ENCODE assay signal across 15 mouse cellular contexts in the genomic region with DNA sequence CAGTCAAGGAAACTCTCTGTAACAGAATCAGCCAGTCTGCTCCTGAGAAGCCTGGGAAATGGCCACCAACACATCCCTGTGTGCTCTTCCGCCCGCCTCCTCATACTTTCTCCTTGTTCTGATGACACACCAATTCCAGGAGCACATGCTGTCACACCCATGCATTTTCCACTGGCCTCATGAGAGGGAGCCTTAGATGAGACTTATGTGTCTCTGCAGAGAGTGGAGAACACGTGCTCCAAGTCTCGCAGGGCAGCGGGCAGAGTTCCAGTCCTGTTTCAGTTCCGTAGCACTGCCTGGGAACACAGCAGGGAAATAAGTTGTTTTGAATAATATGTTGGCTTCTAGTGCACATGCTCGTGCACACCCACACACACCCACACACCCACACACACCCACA.
A peak's percentile ranks its signal among the peaks of the same experiment; 100 is the strongest.
DNase-seq lines count a peak whose midpoint lies in the region; ATAC-seq and TF ChIP-seq lines count a peak whose summit lies in the region.
"Had no signal": no experiment of that assay in that cellular context is flagged by ENCODE, and none has a peak within 500 bp of the region (broad histone marks: within the 10 kb centered on the region; RNA-seq: fewer than 3 reads in every experiment).

No protein-coding gene starts in this region.

- H3K4me2 ChIP-seq in kidney, embryonic 16.5 days (replicated peaks; ENCODE audit: low read depth, low read length) = no peak overlapping the region
- H3K4me2 ChIP-seq in lung, postnatal 0 days (replicated peaks; ENCODE audit: low read depth, low read length) = no peak overlapping the region
- H3K4me2 ChIP-seq: embryonic facial prominence, embryonic 15.5 days; hindbrain, embryonic 14.5 days; liver, embryonic 12.5 days; lung, embryonic 15.5 days; stomach, embryonic 15.5 days had no signal

- no peaks in the 10 kb centered on the region for H3K4me1 ChIP-seq in kidney, embryonic 16.5 days (ENCODE audit: insufficient read depth, low read length)
- H3K4me1 ChIP-seq in lung, postnatal 0 days (ENCODE audit: insufficient read depth, low read depth, low read length) = no peaks in the 10 kb centered on the region
- H3K4me1 ChIP-seq: liver, embryonic 12.5 days had no signal

- peak; percentile 13 for DNase-seq in adrenal gland, postnatal 14 days
- DNase-seq in adrenal gland, postnatal 4 days (ENCODE audit: low spot score in 2 of 2) = no peak
- DNase-seq in kidney, adult 8-10 months = no peak
- DNase-seq in lung, postnatal 10 days = peak; percentile 34
- DNase-seq in lung, postnatal 0 days (ENCODE audit: low spot score) = no peak
- peak; percentile 37 to 50 for DNase-seq in right cerebral cortex, postnatal 36 days (ENCODE audit: low spot score in 2 of 2)
- DNase-seq in heart, postnatal 36 days = no peak
- DNase-seq: heart, adult 2 months had no signal

- H3K4me3 ChIP-seq in kidney, embryonic 16.5 days (ENCODE audit: low read length) = no peak overlapping the region
- no peak overlapping the region for H3K4me3 ChIP-seq in lung, postnatal 0 days (ENCODE audit: low read depth, low read length)
- H3K4me3 ChIP-seq: embryonic facial prominence, embryonic 15.5 days; heart, adult 2 months; liver, embryonic 12.5 days; lung, embryonic 15.5 days; stomach, embryonic 15.5 days had no signal

- TF ChIP-seq EP300 in lung, postnatal 0 days (IDR thresholded peaks at IDR 0.05) = no peak

- H3K9me3 ChIP-seq in kidney, embryonic 16.5 days (ENCODE audit: low read length) = no peaks in the 10 kb centered on the region
- no peaks in the 10 kb centered on the region for H3K9me3 ChIP-seq in lung, postnatal 0 days (ENCODE audit: low read length)
- H3K9me3 ChIP-seq: embryonic facial prominence, embryonic 15.5 days; liver, embryonic 12.5 days; lung, embryonic 15.5 days; stomach, embryonic 15.5 days had no signal

- WGBS in kidney, embryonic 16.5 days = 58% methylated on average over 7 of the region's 7 CpGs
- WGBS in lung, postnatal 0 days = 79% methylated on average over 7 of the region's 7 CpGs

- intact Hi-C loops in heart, postnatal 36 days (cut with DNase I) = no loop called here

- no peaks in the 10 kb centered on the region for H3K27me3 ChIP-seq in kidney, embryonic 16.5 days (ENCODE audit: insufficient read depth, low read length)
- no peaks in the 10 kb centered on the region for H3K27me3 ChIP-seq in lung, postnatal 0 days (replicated peaks; ENCODE audit: insufficient read depth, low read length)
- H3K27me3 ChIP-seq: embryonic facial prominence, embryonic 15.5 days; liver, embryonic 12.5 days; lung, embryonic 15.5 days; stomach, embryonic 15.5 days had no signal

- H3K27ac ChIP-seq in kidney, embryonic 16.5 days (ENCODE audit: low read length) = no peak overlapping the region
- H3K27ac ChIP-seq in lung, postnatal 0 days (ENCODE audit: low read length) = no peak overlapping the region
- H3K27ac ChIP-seq: embryonic facial prominence, embryonic 15.5 days; heart, adult 2 months; hindbrain, embryonic 14.5 days; liver, embryonic 12.5 days; lung, embryonic 15.5 days; stomach, embryonic 15.5 days had no signal

- H3K9ac ChIP-seq in kidney, embryonic 16.5 days (replicated peaks; ENCODE audit: low read length) = no peak overlapping the region
- no peak overlapping the region for H3K9ac ChIP-seq in lung, postnatal 0 days (replicated peaks; ENCODE audit: low read depth)
- H3K9ac ChIP-seq: embryonic facial prominence, embryonic 15.5 days; hindbrain, embryonic 14.5 days; liver, embryonic 12.5 days; lung, embryonic 15.5 days; stomach, embryonic 15.5 days had no signal

- 0 out of 2 replicates have a peak, but pooled peaks have one; percentile 5 for ATAC-seq in kidney, embryonic 16.5 days (ENCODE audit: low FRiP score, low TSS enrichment)
- ATAC-seq in lung, postnatal 0 days = no peak
- ATAC-seq: liver, embryonic 12.5 days; midbrain, embryonic 16.5 days had no signal

- no peaks in the 10 kb centered on the region for H3K36me3 ChIP-seq in kidney, embryonic 16.5 days (ENCODE audit: insufficient read depth, low read length)
- H3K36me3 ChIP-seq in lung, postnatal 0 days (ENCODE audit: insufficient read depth, low read length) = no peaks in the 10 kb centered on the region
- H3K36me3 ChIP-seq: embryonic facial prominence, embryonic 15.5 days; liver, embryonic 12.5 days; lung, embryonic 15.5 days; stomach, embryonic 15.5 days had no signal

- TF ChIP-seq CTCF in lung, postnatal 0 days (IDR thresholded peaks at IDR 0.05) = no peak

Comparison
In these comparisons a context has a peak if more than half of its experiments do, and no peak if none do; other contexts are left out.
1. DNase-seq: peak in adrenal gland, postnatal 14 days (single experiment), lung, postnatal 10 days (single experiment) and right cerebral cortex, postnatal 36 days (2 of 2); none in adrenal gland, postnatal 4 days (0 of 2), kidney, adult 8-10 months (0 of 2), lung, postnatal 0 days (single experiment) and heart, postnatal 36 days (0 of 2).